Mouse (Mus musculus) left cerebral cortex, postnatal 36 days (tissue): ENCODE data around the gene Kpna7. TPM values are rescaled to one million over a fixed set of nuclear protein-coding genes. Genes with fewer than 3 reads are reported as not detected.

ENCODE experiments used
- DNase-seq, 2 experiments: peaks; one replicate each; pipeline ENCODE4 v3.0.0; 2021 to 2022; ENCODE audit warnings: low spot score in 2 of 2, mixed read lengths in 1 of 2
- intact Hi-C: fragments of 180-260 bp; cut with DNase I; formaldehyde crosslinking; loops from one replicate; pipeline ENCODE4 v1.15.1; 2025
- total RNA-seq, 2 experiments: library from RNA; stranded (reverse); gene quantifications; 2 replicates each; pipeline ENCODE4 v1.2.3; 2021

The Kpna7 gene
- total RNA-seq, 2 experiments from 2014 or later: not detected

DNA sequence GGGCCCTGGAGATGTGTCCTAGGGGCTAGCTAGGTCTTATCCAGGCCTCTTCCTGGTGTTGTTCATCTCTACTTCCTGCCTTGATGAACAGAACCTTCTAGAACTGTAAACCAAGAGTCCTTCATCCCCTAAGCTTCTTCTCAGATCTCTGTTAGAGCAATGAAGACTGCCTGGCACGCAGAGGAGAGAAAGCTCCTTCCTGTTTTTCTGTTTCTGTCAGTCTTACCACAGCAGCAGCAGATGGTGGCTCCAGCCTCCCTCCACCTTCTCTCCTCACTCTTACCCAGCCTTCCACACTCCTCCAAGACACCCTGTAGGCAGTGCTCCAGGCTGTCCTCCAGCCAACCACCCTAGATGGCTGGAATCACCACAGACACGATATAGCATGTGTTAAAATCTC, 146.5 kb downstream of the Kpna7 start:
- peak; percentile 66 to 75 for DNase-seq
- intact Hi-C loops: no loop called here

Other genes starting within 250 kb of the Kpna7 start
- gene Smurf1, start 118.2 kb downstream of the Kpna7 start, total RNA-seq: 10 to 100 TPM; 34.6 to 37.2 TPM
- not detected for gene Gm4871, start 51.3 kb downstream of the Kpna7 start, total RNA-seq
- not detected for gene 1700018F24Rik, start 41.0 kb downstream of the Kpna7 start, total RNA-seq
- gene Arpc1a, start 200 bp downstream of the Kpna7 start, total RNA-seq: 100 to 1,000 TPM; 194 to 211 TPM
- 10 to 100 TPM; 23.6 to 24.1 TPM for gene Arpc1b, start 30.2 kb upstream of the Kpna7 start, total RNA-seq
- 100 to 1,000 TPM in 1 of 2 experiments, 10 to 100 TPM in 1; 93.9 to 102 TPM for gene Pdap1, start 56.2 kb upstream of the Kpna7 start, total RNA-seq
- 10 to 100 TPM; 78.7 to 89.9 TPM for gene Bud31, start 56.3 kb upstream of the Kpna7 start, total RNA-seq
- gene Ptcd1, start 83.1 kb upstream of the Kpna7 start, total RNA-seq: 10 to 100 TPM; 20.7 to 21.9 TPM
- gene Cpsf4, start 83.2 kb upstream of the Kpna7 start, total RNA-seq: 10 to 100 TPM; 23.2 to 26.9 TPM
- gene Atp5j2, start 108.0 kb upstream of the Kpna7 start, total RNA-seq: 100 to 1,000 TPM; 219 to 270 TPM
- gene Zkscan14, start 117.8 kb upstream of the Kpna7 start, total RNA-seq: 10 to 100 TPM; 12.6 to 14.3 TPM
- 10 to 100 TPM; 10.8 to 11.9 TPM for gene Zkscan5, start 120.5 kb upstream of the Kpna7 start, total RNA-seq
- 10 to 100 TPM; 31.2 to 31.6 TPM for gene Zfp655, start 147.7 kb upstream of the Kpna7 start, total RNA-seq
- 10 to 100 TPM; 20.6 to 21.0 TPM for gene Zscan25, start 196.5 kb upstream of the Kpna7 start, total RNA-seq